23 mouse cellular contexts compared by ENCODE assay signal in genomic region chr3:116197966-116198365, GRCm38 (mm10). TPM values are rescaled to one million over a fixed set of nuclear protein-coding genes. Genes with fewer than 3 reads are reported as not detected.
"Had no signal": no experiment of that assay in that cellular context is flagged by ENCODE, and none has a peak within 500 bp of the region (broad histone marks: within the 10 kb centered on the region; RNA-seq: fewer than 3 reads in every experiment).

No protein-coding gene starts in this region.

- H3K27me3 ChIP-seq: heart, embryonic 13.5 days; heart, embryonic 15.5 days; hindbrain, embryonic 13.5 days; hindbrain, embryonic 15.5 days; limb, embryonic 13.5 days; limb, embryonic 15.5 days; liver, embryonic 12.5 days had no signal

- H3K27ac ChIP-seq: heart, embryonic 10.5 days; heart, embryonic 13.5 days; heart, embryonic 15.5 days; hindbrain, embryonic 13.5 days; hindbrain, embryonic 15.5 days; hindbrain, postnatal 0 days; limb, embryonic 13.5 days; limb, embryonic 15.5 days; liver, embryonic 12.5 days; liver, embryonic 14.5 days had no signal

- H3K9me3 ChIP-seq: heart, embryonic 10.5 days; heart, embryonic 13.5 days; heart, embryonic 15.5 days; hindbrain, embryonic 13.5 days; hindbrain, embryonic 15.5 days; limb, embryonic 13.5 days; limb, embryonic 15.5 days; liver, embryonic 12.5 days had no signal

- H3K36me3 ChIP-seq: heart, embryonic 10.5 days; heart, embryonic 13.5 days; heart, embryonic 15.5 days; hindbrain, embryonic 13.5 days; hindbrain, embryonic 15.5 days; limb, embryonic 13.5 days; limb, embryonic 15.5 days; liver, embryonic 12.5 days had no signal

- ATAC-seq: forebrain, postnatal 0 days; hindbrain, postnatal 0 days; intestine, embryonic 16.5 days; liver, embryonic 12.5 days had no signal

- H3K9ac ChIP-seq: forebrain, postnatal 0 days; heart, embryonic 13.5 days; heart, embryonic 15.5 days; hindbrain, embryonic 13.5 days; hindbrain, embryonic 15.5 days; limb, embryonic 13.5 days; limb, embryonic 15.5 days; liver, embryonic 12.5 days; liver, embryonic 14.5 days had no signal

- DNase-seq: forebrain, postnatal 0 days; gastrocnemius, postnatal 14 days; gastrocnemius, postnatal 36 days; heart, adult 18-20 months; heart, postnatal 14 days; heart, postnatal 36 days; kidney, adult 18-20 months; layer of hippocampus, adult 9-11 months; layer of hippocampus, postnatal 36 days; left cerebral cortex, postnatal 4 days; lung, adult 18-20 months had no signal

- H3K4me3 ChIP-seq: heart, embryonic 10.5 days; heart, embryonic 13.5 days; heart, embryonic 15.5 days; hindbrain, embryonic 13.5 days; hindbrain, embryonic 15.5 days; limb, embryonic 13.5 days; limb, embryonic 15.5 days; liver, embryonic 12.5 days had no signal

- H3K4me1 ChIP-seq: heart, embryonic 13.5 days; heart, embryonic 15.5 days; hindbrain, embryonic 13.5 days; hindbrain, embryonic 15.5 days; limb, embryonic 15.5 days; liver, embryonic 12.5 days had no signal

- H3K4me2 ChIP-seq: heart, embryonic 13.5 days; heart, embryonic 15.5 days; hindbrain, embryonic 13.5 days; hindbrain, embryonic 15.5 days; limb, embryonic 13.5 days; limb, embryonic 15.5 days; liver, embryonic 12.5 days had no signal

RNA-seq across cellular contexts. Expression of gene Gpr88, which starts 55.3 kb away (rescaled TPM):
- polyA plus RNA-seq: liver, adult 2 months had no signal
